Mouse (Mus musculus) intestine, postnatal 0 days (tissue): ENCODE data around the gene Rnf220. TPM values are rescaled to one million over a fixed set of nuclear protein-coding genes. Genes with fewer than 3 reads are reported as not detected.

ENCODE experiments used
- ATAC-seq: fragments of 200-750 bp; cut with Nextera tagmentation; 2 replicates; pipeline ENCODE4 v1.8.0; 2017; ENCODE audit warnings: mild to moderate bottlenecking, moderate TSS enrichment, moderate library complexity
- H3K27ac ChIP-seq: fragments of 300-500 bp; sonication (generic); 2 replicates; pipeline ENCODE4 v1.5.1; 2014; ENCODE audit warnings: mild to moderate bottlenecking, low read depth, low read length, moderate library complexity
- H3K27me3 ChIP-seq: fragments of 300-500 bp; sonication (generic); replicated peaks from 2 replicates; pipeline ENCODE4 v1.6.1; 2014; ENCODE audit warnings: low read length, mixed read lengths; ENCODE audit not compliant: control insufficient read depth, insufficient read depth
- H3K36me3 ChIP-seq: fragments of 300-500 bp; sonication (generic); 2 replicates; pipeline ENCODE4 v1.6.1; 2014; ENCODE audit warnings: mild to moderate bottlenecking, moderate library complexity; ENCODE audit not compliant: control insufficient read depth, insufficient read depth
- H3K4me1 ChIP-seq: fragments of 300-500 bp; sonication (generic); replicated peaks from 2 replicates; pipeline ENCODE4 v1.6.1; 2014; ENCODE audit warnings: antibody characterized with exemption, low read length, mixed read lengths; ENCODE audit not compliant: control insufficient read depth, insufficient read depth
- H3K4me2 ChIP-seq: fragments of 300-500 bp; sonication (generic); replicated peaks from 2 replicates; pipeline ENCODE4 v1.6.1; 2014; ENCODE audit warnings: low read depth, mild to moderate bottlenecking, moderate library complexity
- H3K4me3 ChIP-seq: fragments of 300-500 bp; sonication (generic); 2 replicates; pipeline ENCODE4 v1.5.1; 2014; ENCODE audit warnings: low read depth, low read length
- H3K9ac ChIP-seq: fragments of 300-500 bp; sonication (generic); 2 replicates; pipeline ENCODE4 v1.6.1; 2014; ENCODE audit warnings: mild to moderate bottlenecking, low read depth, low read length
- H3K9me3 ChIP-seq: fragments of 300-500 bp; sonication (generic); 2 replicates; pipeline ENCODE4 v1.6.1; 2016; ENCODE audit warnings: mixed run types; ENCODE audit not compliant: control insufficient read depth
- CTCF ChIP-seq: sonication (generic); IDR thresholded peaks from 2 replicates; pipeline ENCODE4 v1.5.1; 2016; ENCODE audit warnings: low read depth, mild to moderate bottlenecking, control low read depth, antibody characterized with exemption, moderate library complexity
- WGBS: fragments of 180-500 bp; shearing (Covaris S2); extraction: QIAGEN DNeasy Blood & Tissue Kit; methylation state at CpG from one replicate; pipeline ENCODE4 v1.1.7; 2014; 5-methylcytosine and 5-hydroxymethylcytosine counted together
- polyA plus RNA-seq: library from polyadenylated mRNA; unstranded; fragments of >200 nt; fragmentation: Nextera tagmentation; extraction: Ambion mirVana; gene quantifications from 2 replicates; pipeline ENCODE4 v1.2.1, GENCODE M21; 2015

Gene Rnf220
- polyA plus RNA-seq, 1 experiment from 2014 or later = 35.9 TPM

GRCm38 (mm10) chr4:117381846-117382245, 115.0 kb downstream of the Rnf220 start:
- WGBS = 48% methylated on average over 8 of the region's 8 CpGs
- no peak overlapping the region for H3K4me3 ChIP-seq

GRCm38 (mm10) chr4:117380558-117380935, 116.3 kb downstream of the Rnf220 start:
- Histone ChIP-seq H3K36me3 (no peaks in the 10 kb centered on the region), H3K9me3 (no peaks in the 10 kb centered on the region), H3K4me2 (no peak overlapping the region), H3K9ac (no peak overlapping the region), H3K4me3 (no peak overlapping the region), H3K27ac (no peak overlapping the region), H3K4me1 (no peaks in the 10 kb centered on the region), H3K27me3 (no peaks in the 10 kb centered on the region)
- TF ChIP-seq CTCF = no peak
- WGBS = 89% methylated on average over 5 of the region's 5 CpGs
- no peak for ATAC-seq

More at GRCm38 (mm10) chr4:117381846-117382245, 115.0 kb downstream of the Rnf220 start:
- Histone ChIP-seq H3K9me3 (no peaks in the 10 kb centered on the region), H3K27ac (no peak overlapping the region), H3K4me1 (no peaks in the 10 kb centered on the region), H3K9ac (no peak overlapping the region), H3K36me3 (no peaks in the 10 kb centered on the region), H3K4me2 (no peak overlapping the region), H3K27me3 (no peaks in the 10 kb centered on the region)
- no peak for ATAC-seq
- no peak for TF ChIP-seq CTCF

- Histone ChIP-seq H3K4me3 (no peak overlapping the region), H3K27me3 (no peaks in the 10 kb centered on the region), H3K9me3 (no peaks in the 10 kb centered on the region), H3K4me1 (no peaks in the 10 kb centered on the region), H3K27ac (no peak overlapping the region), H3K4me2 (no peak overlapping the region), H3K9ac (no peak overlapping the region), H3K36me3 (no peaks in the 10 kb centered on the region)
- ATAC-seq = no peak
- TF ChIP-seq CTCF = no peak
- WGBS = 65% methylated on average over 14 of the region's 14 CpGs
Measured at GRCm38 (mm10) chr4:117379803-117380557, 116.9 kb downstream of the Rnf220 start.

- Histone ChIP-seq H3K4me1 (peaks cover 3% of the 10 kb centered on the region; the same call in 1 of the 2 replicates), H3K4me3 (no peak overlapping the region), H3K27ac (no peak overlapping the region), H3K36me3 (no peaks in the 10 kb centered on the region), H3K27me3 (peaks cover 11% of the 10 kb centered on the region; the same call in 1 of the 2 replicates), H3K9me3 (no peaks in the 10 kb centered on the region), H3K9ac (no peak overlapping the region), H3K4me2 (no peak overlapping the region)
- TF ChIP-seq CTCF = no peak
- 30% methylated on average over 9 of the region's 10 CpGs for whole genome bisulfite sequencing
- ATAC-seq = no peak
Measured at GRCm38 (mm10) chr4:117374078-117374540, 122.7 kb downstream of the Rnf220 start.

- Histone ChIP-seq H3K27ac (no peak overlapping the region), H3K9me3 (no peaks in the 10 kb centered on the region)
- WGBS = 25% methylated on average over 16 of the region's 16 CpGs
Measured at GRCm38 (mm10) chr4:117373324-117374077, 123.4 kb downstream of the Rnf220 start.

GRCm38 (mm10) chr4:117371896-117372295, 125.0 kb downstream of the Rnf220 start:
- no peaks in the 10 kb centered on the region for H3K9me3 ChIP-seq
- peaks cover 11% of the 10 kb centered on the region; the same call in 1 of the 2 replicates for H3K27me3 ChIP-seq
- no peaks in the 10 kb centered on the region for H3K36me3 ChIP-seq
- no peak overlapping the region for H3K9ac ChIP-seq
- 70% methylated on average over 2 of the region's 2 CpGs for WGBS
- H3K4me1 ChIP-seq = peaks cover 3% of the 10 kb centered on the region; the same call in 1 of the 2 replicates
- H3K27ac ChIP-seq = no peak overlapping the region
- no peak overlapping the region for H3K4me3 ChIP-seq
- ATAC-seq = no peak
- H3K4me2 ChIP-seq = no peak overlapping the region
- TF ChIP-seq CTCF = no peak

More at GRCm38 (mm10) chr4:117373324-117374077, 123.4 kb downstream of the Rnf220 start:
- no peak for ATAC-seq
- H3K27me3 ChIP-seq = peaks cover 11% of the 10 kb centered on the region; the same call in 1 of the 2 replicates
- no peak overlapping the region for H3K4me3 ChIP-seq
- peaks cover 3% of the 10 kb centered on the region; the same call in 1 of the 2 replicates for H3K4me1 ChIP-seq
- H3K4me2 ChIP-seq = no peak overlapping the region
- no peak overlapping the region for H3K9ac ChIP-seq
- no peaks in the 10 kb centered on the region for H3K36me3 ChIP-seq
- TF ChIP-seq CTCF = no peak
